ENCODE assay signal across 9 mouse cellular contexts in the genomic region with DNA sequence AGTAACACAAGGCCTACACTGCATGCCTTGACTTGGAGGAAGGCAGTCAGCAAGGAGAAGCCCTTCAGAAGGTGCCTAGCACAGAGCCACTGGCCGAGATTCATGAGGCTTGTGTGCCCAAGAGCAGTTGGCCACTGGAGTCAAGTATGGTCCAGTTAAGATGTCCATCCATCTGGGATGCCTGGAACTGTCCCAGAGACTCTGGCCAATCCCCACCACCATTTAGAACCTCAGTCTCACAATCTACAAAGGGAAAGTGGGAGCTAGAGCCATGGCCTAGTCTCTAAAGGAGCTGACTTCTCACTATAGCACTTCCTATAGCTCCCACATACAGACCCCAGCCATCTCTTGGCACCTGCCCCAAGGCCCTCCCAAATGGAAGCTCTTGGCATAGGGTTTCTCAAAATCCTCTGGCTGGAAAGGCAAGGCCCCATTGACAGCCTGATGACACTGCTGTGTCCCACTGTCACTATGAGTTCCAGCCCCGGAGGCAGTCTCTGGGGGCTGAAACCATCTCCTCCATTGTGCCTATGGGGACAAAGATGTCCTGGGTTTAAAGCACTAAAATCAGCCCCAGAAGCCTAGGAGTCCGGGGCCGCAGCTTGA. TPM values are rescaled to one million over a fixed set of nuclear protein-coding genes. Genes with fewer than 3 reads are reported as not detected.
DNase-seq lines count a peak whose midpoint lies in the region; ATAC-seq and TF ChIP-seq lines count a peak whose summit lies in the region.
"Had no signal": no experiment of that assay in that cellular context is flagged by ENCODE, and none has a peak within 500 bp of the region (broad histone marks: within the 10 kb centered on the region; RNA-seq: fewer than 3 reads in every experiment).

No protein-coding gene starts in this region.

- H3K9me3 ChIP-seq in E14TG2a.4 (ENCODE audit: low read length) (no peaks in the 10 kb centered on the region), ES-Bruce4 (replicated peaks; ENCODE audit: control insufficient read depth, insufficient read depth, low read length, poor library complexity, severe bottlenecking) (no peaks in the 10 kb centered on the region)
- H3K9me3 ChIP-seq in forebrain, embryonic 16.5 days (ENCODE audit: control insufficient read depth, low read length), result no peaks in the 10 kb centered on the region
- H3K9me3 ChIP-seq in midbrain, embryonic 11.5 days (ENCODE audit: control insufficient read depth, low read length), result no peaks in the 10 kb centered on the region

- TF ChIP-seq EP300 in ES-Bruce4 (IDR thresholded peaks at IDR 0.05; ENCODE audit: insufficient read depth, low read depth, low read length), result no peak

- no peak for TF ChIP-seq POLR2A in ES-Bruce4 (IDR thresholded peaks at IDR 0.05; ENCODE audit: insufficient read depth, low read length)

- no peak overlapping the region for H3K9ac ChIP-seq in ES-Bruce4 (ENCODE audit: low read depth, poor library complexity, severe bottlenecking)
- H3K9ac ChIP-seq in forebrain, embryonic 16.5 days (replicated peaks; ENCODE audit: low read depth, low read length), result peak overlapping the region; percentile 28; the same call in 1 of the 2 replicates
- peak overlapping the region; percentile 44 for H3K9ac ChIP-seq in midbrain, embryonic 11.5 days (ENCODE audit: low read length)

- no peaks in the 10 kb centered on the region for H3K36me3 ChIP-seq in E14TG2a.4 (ENCODE audit: insufficient read depth, low read length)
- H3K36me3 ChIP-seq in ES-Bruce4 (ENCODE audit: control insufficient read depth, insufficient read depth, low read length, poor library complexity, severe bottlenecking), result no peaks in the 10 kb centered on the region
- no peaks in the 10 kb centered on the region for H3K36me3 ChIP-seq in forebrain, embryonic 16.5 days (ENCODE audit: control insufficient read depth, insufficient read depth)
- no peaks in the 10 kb centered on the region for H3K36me3 ChIP-seq in midbrain, embryonic 11.5 days (ENCODE audit: control insufficient read depth, insufficient read depth, low read length)

- ATAC-seq in forebrain, embryonic 16.5 days, result no peak
- ATAC-seq in midbrain, embryonic 11.5 days (ENCODE audit: low FRiP score), result peak; percentile 0; the same call in 1 of the 2 replicates

- TF ChIP-seq CTCF in E14TG2a.4 (conservative IDR thresholded peaks at IDR 0.05; ENCODE audit: low read length), result no peak
- TF ChIP-seq CTCF in ES-Bruce4 (IDR thresholded peaks at IDR 0.05; ENCODE audit: low read depth, low read length), result no peak

- DNase-seq in midbrain, embryonic 11.5 days (ENCODE audit: low spot score, missing footprints), result no peak
- DNase-seq in left cerebral cortex, adult 8-10 months (ENCODE audit: low spot score in 2 of 2), result no peak
- no peak for DNase-seq in lung, postnatal 10 days
- no peak for DNase-seq in thymus, postnatal 4 days
- DNase-seq: layer of hippocampus, postnatal 36 days; right cerebral cortex, postnatal 14 days had no signal

- no peak overlapping the region for H3K4me2 ChIP-seq in forebrain, embryonic 16.5 days (ENCODE audit: low read length)
- H3K4me2 ChIP-seq in midbrain, embryonic 11.5 days, result peak overlapping the region; percentile 13

- peak overlapping the region; percentile 71 for H3K4me3 ChIP-seq in E14TG2a.4 (replicated peaks; ENCODE audit: low read length)
- peak overlapping the region; percentile 6; the same call in 1 of the 2 replicates for H3K4me3 ChIP-seq in ES-Bruce4 (ENCODE audit: low read depth, low read length)
- no peak overlapping the region for H3K4me3 ChIP-seq in forebrain, embryonic 16.5 days (replicated peaks; ENCODE audit: low read length)
- no peak overlapping the region for H3K4me3 ChIP-seq in midbrain, embryonic 11.5 days (ENCODE audit: low read depth, low read length)

- 21% methylated on average over 4 of the region's 4 CpGs for WGBS in forebrain, embryonic 16.5 days
- WGBS in midbrain, embryonic 11.5 days, result 20% methylated on average over 4 of the region's 4 CpGs

- H3K27me3 ChIP-seq in E14TG2a.4 (ENCODE audit: insufficient read depth, low read length), result peaks cover 39% of the 10 kb centered on the region
- H3K27me3 ChIP-seq in ES-Bruce4 (ENCODE audit: control insufficient read depth, insufficient read depth, low read length, poor library complexity, severe bottlenecking), result no peaks in the 10 kb centered on the region
- no peaks in the 10 kb centered on the region for H3K27me3 ChIP-seq in forebrain, embryonic 16.5 days (replicated peaks; ENCODE audit: control insufficient read depth, insufficient read depth, low read length)
- no peaks in the 10 kb centered on the region for H3K27me3 ChIP-seq in midbrain, embryonic 11.5 days (ENCODE audit: control insufficient read depth, insufficient read depth, low read length)

- H3K27ac ChIP-seq in ES-Bruce4 (ENCODE audit: insufficient read depth, low read length), result peak overlapping the region; percentile 56
- peak overlapping the region; percentile 71 for H3K27ac ChIP-seq in forebrain, embryonic 16.5 days (ENCODE audit: low read length)
- H3K27ac ChIP-seq in midbrain, embryonic 11.5 days (ENCODE audit: low read depth, low read length), result peak overlapping the region; percentile 94

- H3K4me1 ChIP-seq in E14TG2a.4 (replicated peaks; ENCODE audit: low read depth, low read length) (peaks cover 93% of the 10 kb centered on the region), ES-Bruce4 (ENCODE audit: control insufficient read depth, insufficient read depth, low read length) (peaks cover 5% of the 10 kb centered on the region)
- peaks cover 47% of the 10 kb centered on the region for H3K4me1 ChIP-seq in forebrain, embryonic 16.5 days (replicated peaks; ENCODE audit: control insufficient read depth, insufficient read depth, low read length)
- H3K4me1 ChIP-seq in midbrain, embryonic 11.5 days (ENCODE audit: control insufficient read depth, insufficient read depth, low read length), result peaks cover 66% of the 10 kb centered on the region

RNA-seq across cellular contexts. Expression of gene Trp53i11, which starts 11.1 kb away (rescaled TPM):
- 31.2 and 33.2 TPM in 2 replicates for polyA plus RNA-seq in ES-Bruce4 (2011; ENCODE audit: insufficient read depth, insufficient read length, low read depth, missing spikeins)
- 107 and 110 TPM in 2 replicates for polyA plus RNA-seq in forebrain, embryonic 16.5 days (2015; fragmentation: Nextera tagmentation; extraction: Ambion mirVana)
- polyA plus RNA-seq in midbrain, embryonic 11.5 days (2014; fragmentation: Nextera tagmentation; extraction: Ambion mirVana), result 179 and 191 TPM in 2 replicates
- 10 to 100 TPM; 78.5 to 91.8 (median 86.0) TPM for total RNA-seq in left cerebral cortex, adult 8-10 months (2022)

Comparison
In these comparisons a context has a peak if more than half of its experiments do, and no peak if none do; other contexts are left out.
1. H3K4me3 ChIP-seq: peak in E14TG2a.4 (single experiment) and ES-Bruce4 (single experiment); none in forebrain, embryonic 16.5 days (single experiment) and midbrain, embryonic 11.5 days (single experiment).
2. Peak in every context shown above with its lines, with median percentiles within 50 percentile points of each other: H3K27ac ChIP-seq.